Mouse (Mus musculus) spleen, adult 12 weeks (tissue): ENCODE measurements around the gene Mael.
A peak's percentile ranks its signal among the peaks of the same experiment; 100 is the strongest.

ENCODE experiments used
- DNase-seq: peaks from one replicate; pipeline ENCODE4 v3.0.0; 2022; ENCODE audit warnings: low spot score

The Mael gene

GRCm38 (mm10) chr1:166154162-166155112 is 84.1 kb downstream of the Mael start:
- DNase-seq: peak; percentile 57

- peak; percentile 67 for DNase-seq
These were observed 85.0 kb downstream of the Mael start for GRCm38 (mm10) chr1:166153351-166154120.

GRCm38 (mm10) chr1:166152034-166152433 is 86.5 kb downstream of the Mael start:
- DNase-seq: no peak

GRCm38 (mm10) chr1:166151341-166151740 is 87.2 kb downstream of the Mael start:
- DNase-seq: no peak
